Mouse (Mus musculus): ENCODE data around the gene Hormad2.

- TF ChIP-seq CTCF (conservative IDR thresholded peaks at IDR 0.05; ENCODE audit: low read length) (no peak), NANOG (IDR thresholded peaks at IDR 0.05; ENCODE audit: borderline replicate concordance, low read length) (no peak), POU5F1 (IDR thresholded peaks at IDR 0.05; ENCODE audit: borderline replicate concordance, low read length) (no peak)
Observed at GRCm38 (mm10) chr11:4471734-4472133, 30.8 kb upstream of the Hormad2 start.
